Mouse (Mus musculus) forebrain, embryonic 15.5 days (tissue): ENCODE data around the gene Rps6ka1. TPM values are rescaled to one million over a fixed set of nuclear protein-coding genes. Genes with fewer than 3 reads are reported as not detected.

Source experiments
- ATAC-seq: fragments of 200-750 bp; cut with Nextera tagmentation; replicated peaks from 2 replicates; pipeline ENCODE4 v1.8.0; 2017; ENCODE audit warnings: mild to moderate bottlenecking, moderate TSS enrichment, moderate library complexity
- H3K27ac ChIP-seq: fragments of 300-500 bp; sonication (generic); replicated peaks from 2 replicates; pipeline ENCODE4 v1.5.1; 2015; ENCODE audit warnings: mild to moderate bottlenecking, inconsistent platforms
- H3K27me3 ChIP-seq: fragments of 300-500 bp; sonication (generic); 2 replicates; pipeline ENCODE4 v1.6.1; 2015; ENCODE audit warnings: inconsistent platforms
- H3K36me3 ChIP-seq: fragments of 300-500 bp; sonication (generic); 2 replicates; pipeline ENCODE4 v1.6.1; 2015; ENCODE audit warnings: mild to moderate bottlenecking, inconsistent platforms
- H3K4me1 ChIP-seq: fragments of 300-500 bp; sonication (generic); 2 replicates; pipeline ENCODE4 v1.6.1; 2015; ENCODE audit warnings: inconsistent platforms
- H3K4me2 ChIP-seq: fragments of 300-500 bp; sonication (generic); replicated peaks from 2 replicates; pipeline ENCODE4 v1.6.1; 2015; ENCODE audit warnings: mild to moderate bottlenecking, inconsistent platforms
- H3K4me3 ChIP-seq: fragments of 300-500 bp; sonication (generic); 2 replicates; pipeline ENCODE4 v1.5.1; 2015; ENCODE audit warnings: mild to moderate bottlenecking, inconsistent platforms
- H3K9ac ChIP-seq: fragments of 300-500 bp; sonication (generic); replicated peaks from 2 replicates; pipeline ENCODE4 v1.6.1; 2015; ENCODE audit warnings: mild to moderate bottlenecking, inconsistent platforms
- H3K9me3 ChIP-seq: fragments of 300-500 bp; sonication (generic); 2 replicates; pipeline ENCODE4 v1.6.1; 2016; ENCODE audit warnings: inconsistent platforms
- WGBS: fragments of 180-500 bp; shearing (Covaris S2); methylation state at CpG from one replicate; pipeline ENCODE4 v1.1.7; 2015; ENCODE audit warnings: mixed read lengths; 5-methylcytosine and 5-hydroxymethylcytosine counted together
- polyA plus RNA-seq: library from polyadenylated mRNA; unstranded; fragments of >200 nt; fragmentation: Nextera tagmentation; extraction: Ambion mirVana; gene quantifications from 2 replicates; pipeline ENCODE4 v1.2.1, GENCODE M21; 2015

Rps6ka1 gene
- polyA plus RNA-seq, 1 experiment from 2014 or later = 16.5 TPM

- H3K36me3 ChIP-seq = no peaks in the 10 kb centered on the region
- under 1% methylated on average over 60 of the region's 101 CpGs for WGBS
- no peaks in the 10 kb centered on the region for H3K27me3 ChIP-seq
- H3K4me1 ChIP-seq = peaks cover 24% of the 10 kb centered on the region
- no peaks in the 10 kb centered on the region for H3K9me3 ChIP-seq
- peak overlapping the region; percentile 99 for H3K27ac ChIP-seq
- peak overlapping the region; percentile 68 for H3K4me3 ChIP-seq
- ATAC-seq = peak; percentile 94
- H3K9ac ChIP-seq = peak overlapping the region; percentile 76
- peak overlapping the region; percentile 74 for H3K4me2 ChIP-seq
These were observed 74.2 kb downstream of the Rps6ka1 start for GRCm38 (mm10) chr4:133813174-133813991.

- no peak overlapping the region for H3K4me3 ChIP-seq
- no peak overlapping the region for H3K27ac ChIP-seq
- no peak for ATAC-seq
- no peaks in the 10 kb centered on the region for H3K36me3 ChIP-seq
- H3K9me3 ChIP-seq = no peaks in the 10 kb centered on the region
- no peak overlapping the region for H3K9ac ChIP-seq
- H3K27me3 ChIP-seq = no peaks in the 10 kb centered on the region
- no peaks in the 10 kb centered on the region for H3K4me1 ChIP-seq
- WGBS = 75% methylated on average over 15 of the region's 15 CpGs
- no peak overlapping the region for H3K4me2 ChIP-seq
These were observed 83.0 kb downstream of the Rps6ka1 start for GRCm38 (mm10) chr4:133804401-133805263.

DNA sequence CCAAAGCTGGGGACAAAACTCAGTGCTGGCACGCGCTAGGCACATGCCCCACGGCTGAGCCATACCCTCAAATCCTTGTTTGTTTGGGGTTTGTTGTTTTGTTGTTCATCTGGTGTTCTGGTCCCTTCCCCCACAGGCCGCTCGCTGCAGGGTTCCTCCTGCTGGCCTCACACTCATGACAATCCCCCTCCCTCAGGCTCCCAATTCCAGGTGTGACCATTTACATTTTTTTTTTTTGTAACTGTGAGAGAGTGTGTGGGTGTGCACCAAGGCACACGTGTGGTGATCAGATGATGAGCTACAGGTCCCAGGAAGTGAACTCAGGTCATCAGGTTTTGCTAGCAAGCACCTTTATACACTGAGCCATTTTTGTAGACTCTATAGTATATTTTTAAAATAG lies 87.0 kb downstream of the Rps6ka1 start:
- Histone ChIP-seq H3K9ac (no peak overlapping the region), H3K27ac (no peak overlapping the region), H3K9me3 (no peaks in the 10 kb centered on the region), H3K4me1 (no peaks in the 10 kb centered on the region), H3K4me2 (no peak overlapping the region), H3K4me3 (no peak overlapping the region), H3K36me3 (no peaks in the 10 kb centered on the region), H3K27me3 (no peaks in the 10 kb centered on the region)
- no peak for ATAC-seq
- 43% methylated on average over 6 of the region's 6 CpGs for WGBS

Other genes starting within 250 kb of the Rps6ka1 start
- gene Zdhhc18, start 237.6 kb downstream of the Rps6ka1 start, polyA plus RNA-seq = 4.9 and 6.3 TPM in 2 replicates
- 16.5 and 16.9 TPM in 2 replicates for gene Pigv, start 215.2 kb downstream of the Rps6ka1 start, polyA plus RNA-seq
- gene Arid1a, start 131.0 kb downstream of the Rps6ka1 start, polyA plus RNA-seq = 40.1 and 40.9 TPM in 2 replicates
- 2,070 and 2,100 TPM in 2 replicates for gene Hmgn2, start 80.9 kb upstream of the Rps6ka1 start, polyA plus RNA-seq
- 52.8 and 56.7 TPM in 2 replicates for gene Dhdds, start 113.1 kb upstream of the Rps6ka1 start, polyA plus RNA-seq
- not detected in 2 replicates for gene Lin28a, start 131.0 kb upstream of the Rps6ka1 start, polyA plus RNA-seq
- gene Zfp683, start 166.0 kb upstream of the Rps6ka1 start, polyA plus RNA-seq = not detected in 2 replicates
- gene Crybg2, start 173.0 kb upstream of the Rps6ka1 start, polyA plus RNA-seq = 1.0 and 1.8 TPM in 2 replicates
- 1.5 and 1.9 TPM in 2 replicates for gene Cd52, start 207.3 kb upstream of the Rps6ka1 start, polyA plus RNA-seq
- gene Ubxn11, start 214.8 kb upstream of the Rps6ka1 start, polyA plus RNA-seq = 12.8 and 15.7 TPM in 2 replicates
- gene Sh3bgrl3, start 241.0 kb upstream of the Rps6ka1 start, polyA plus RNA-seq = 326 and 335 TPM in 2 replicates